Mouse (Mus musculus): ENCODE measurements around the gene Padi3. TPM values are rescaled to one million over a fixed set of nuclear protein-coding genes. Genes with fewer than 3 reads are reported as not detected.

Gene Padi3
- polyA plus RNA-seq, 1 experiment from 2014 or later = not detected

DNA sequence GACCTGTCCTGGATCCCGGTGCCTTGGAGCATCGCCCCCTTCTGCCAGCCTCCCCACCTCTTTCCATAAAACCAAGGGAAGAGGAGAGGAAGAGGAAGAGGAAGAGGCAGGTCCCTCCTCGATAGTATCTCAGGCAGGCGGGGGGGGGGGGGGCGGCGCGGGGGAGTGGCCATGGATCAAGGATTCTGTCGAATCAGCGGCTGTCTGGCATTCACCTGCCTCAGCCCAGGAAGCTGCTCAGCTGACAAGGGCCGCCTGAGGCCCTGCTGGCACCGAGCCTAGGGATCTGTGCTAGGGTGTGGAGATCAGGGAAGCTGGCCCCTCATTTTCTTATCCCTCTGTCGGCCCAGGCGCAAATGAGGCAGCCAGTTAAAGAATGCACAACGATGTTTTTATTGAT is 2.2 kb upstream of the Padi3 start:
- H3K36me3 ChIP-seq (ENCODE audit: control insufficient read depth, insufficient read depth, low read length) = no peaks in the 10 kb centered on the region
- no peak for ATAC-seq (ENCODE audit: insufficient read depth, low FRiP score, low TSS enrichment)
- H3K27me3 ChIP-seq (ENCODE audit: control insufficient read depth, insufficient read depth, low read length) = no peaks in the 10 kb centered on the region

GRCm38 (mm10) chr4:140812191-140812590 is 1.7 kb upstream of the Padi3 start:
- Histone ChIP-seq H3K4me3 (ENCODE audit: low read depth, low read length) (no peak overlapping the region), H3K9me3 (ENCODE audit: control insufficient read depth, low read length) (no peaks in the 10 kb centered on the region), H3K36me3 (ENCODE audit: control insufficient read depth, insufficient read depth, low read length) (no peaks in the 10 kb centered on the region), H3K9ac (ENCODE audit: low read length) (no peak overlapping the region), H3K4me2 (ENCODE audit: low read depth) (no peak overlapping the region), H3K4me1 (ENCODE audit: control insufficient read depth, insufficient read depth, low read length) (no peaks in the 10 kb centered on the region), H3K27ac (ENCODE audit: low read depth, low read length) (no peak overlapping the region), H3K27me3 (ENCODE audit: control insufficient read depth, insufficient read depth, low read length) (no peaks in the 10 kb centered on the region)
- ATAC-seq (ENCODE audit: insufficient read depth, low FRiP score, low TSS enrichment) (no peak), DNase-seq (ENCODE audit: low spot score) (no peak)
- 75% methylated on average over 8 of the region's 8 CpGs for WGBS

More for the DNA sequence above, 2.2 kb upstream of the Padi3 start:
- DNase-seq (ENCODE audit: low spot score) = no peak
- Histone ChIP-seq H3K4me3 (ENCODE audit: low read depth, low read length) (no peak overlapping the region), H3K4me1 (ENCODE audit: control insufficient read depth, insufficient read depth, low read length) (no peaks in the 10 kb centered on the region), H3K9me3 (ENCODE audit: control insufficient read depth, low read length) (no peaks in the 10 kb centered on the region), H3K4me2 (ENCODE audit: low read depth) (no peak overlapping the region), H3K9ac (ENCODE audit: low read length) (no peak overlapping the region), H3K27ac (ENCODE audit: low read depth, low read length) (no peak overlapping the region)
- WGBS = 39% methylated on average over 13 of the region's 14 CpGs

GRCm38 (mm10) chr4:140809118-140809517 is 1.3 kb downstream of the Padi3 start:
- Histone ChIP-seq H3K4me1 (ENCODE audit: control insufficient read depth, insufficient read depth, low read length) (no peaks in the 10 kb centered on the region), H3K36me3 (ENCODE audit: control insufficient read depth, insufficient read depth, low read length) (no peaks in the 10 kb centered on the region), H3K4me2 (ENCODE audit: low read depth) (no peak overlapping the region), H3K4me3 (ENCODE audit: low read depth, low read length) (no peak overlapping the region), H3K9me3 (ENCODE audit: control insufficient read depth, low read length) (no peaks in the 10 kb centered on the region), H3K9ac (ENCODE audit: low read length) (no peak overlapping the region), H3K27me3 (ENCODE audit: control insufficient read depth, insufficient read depth, low read length) (no peaks in the 10 kb centered on the region), H3K27ac (ENCODE audit: low read depth, low read length) (no peak overlapping the region)
- ATAC-seq (ENCODE audit: insufficient read depth, low FRiP score, low TSS enrichment) (no peak), DNase-seq (ENCODE audit: low spot score) (no peak)
- WGBS = 86% methylated on average over 8 of the region's 8 CpGs

DNA sequence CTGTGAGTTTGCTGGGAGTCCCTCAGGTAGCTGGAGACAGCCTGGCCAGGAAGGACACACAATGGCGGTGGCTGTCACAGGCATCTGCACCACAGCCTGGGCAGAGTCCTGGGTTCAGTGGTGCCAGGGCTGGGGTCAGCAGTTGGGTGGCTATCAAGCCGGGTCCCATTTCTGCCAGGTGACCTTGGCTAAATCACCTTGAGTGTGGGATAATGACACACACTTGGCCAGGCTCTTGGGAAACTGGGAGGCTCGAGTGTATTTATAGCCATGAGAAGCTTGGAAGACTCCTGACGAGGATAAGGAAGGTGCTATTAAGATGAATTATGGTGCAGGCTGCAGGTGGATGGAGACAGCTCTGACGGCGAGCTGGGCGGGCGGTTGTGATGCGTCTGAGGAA is 5.8 kb downstream of the Padi3 start:
- ATAC-seq (ENCODE audit: insufficient read depth, low FRiP score, low TSS enrichment) = no peak
- Histone ChIP-seq H3K4me3 (ENCODE audit: low read depth, low read length) (no peak overlapping the region), H3K36me3 (ENCODE audit: control insufficient read depth, insufficient read depth, low read length) (no peaks in the 10 kb centered on the region), H3K4me1 (ENCODE audit: control insufficient read depth, insufficient read depth, low read length) (no peaks in the 10 kb centered on the region), H3K4me2 (ENCODE audit: low read depth) (no peak overlapping the region), H3K27ac (ENCODE audit: low read depth, low read length) (no peak overlapping the region), H3K27me3 (ENCODE audit: control insufficient read depth, insufficient read depth, low read length) (no peaks in the 10 kb centered on the region), H3K9ac (ENCODE audit: low read length) (no peak overlapping the region), H3K9me3 (ENCODE audit: control insufficient read depth, low read length) (no peaks in the 10 kb centered on the region)
- WGBS = 81% methylated on average over 9 of the region's 9 CpGs
- DNase-seq (ENCODE audit: low spot score) = no peak

GRCm38 (mm10) chr4:140801364-140801763 is 9.1 kb downstream of the Padi3 start:
- ATAC-seq (ENCODE audit: insufficient read depth, low FRiP score, low TSS enrichment) = no peak
- no peaks in the 10 kb centered on the region for H3K27me3 ChIP-seq (ENCODE audit: control insufficient read depth, insufficient read depth, low read length)
- H3K9ac ChIP-seq (ENCODE audit: low read length) = no peak overlapping the region
- no peak overlapping the region for H3K4me2 ChIP-seq (ENCODE audit: low read depth)
- no peaks in the 10 kb centered on the region for H3K36me3 ChIP-seq (ENCODE audit: control insufficient read depth, insufficient read depth, low read length)
- WGBS = 68% methylated on average over 3 of the region's 3 CpGs
- no peaks in the 10 kb centered on the region for H3K4me1 ChIP-seq (ENCODE audit: control insufficient read depth, insufficient read depth, low read length)
- H3K9me3 ChIP-seq (ENCODE audit: control insufficient read depth, low read length) = no peaks in the 10 kb centered on the region
- no peak for DNase-seq (ENCODE audit: low spot score)
- H3K4me3 ChIP-seq (ENCODE audit: low read depth, low read length) = no peak overlapping the region
- no peak overlapping the region for H3K27ac ChIP-seq (ENCODE audit: low read depth, low read length)

DNA sequence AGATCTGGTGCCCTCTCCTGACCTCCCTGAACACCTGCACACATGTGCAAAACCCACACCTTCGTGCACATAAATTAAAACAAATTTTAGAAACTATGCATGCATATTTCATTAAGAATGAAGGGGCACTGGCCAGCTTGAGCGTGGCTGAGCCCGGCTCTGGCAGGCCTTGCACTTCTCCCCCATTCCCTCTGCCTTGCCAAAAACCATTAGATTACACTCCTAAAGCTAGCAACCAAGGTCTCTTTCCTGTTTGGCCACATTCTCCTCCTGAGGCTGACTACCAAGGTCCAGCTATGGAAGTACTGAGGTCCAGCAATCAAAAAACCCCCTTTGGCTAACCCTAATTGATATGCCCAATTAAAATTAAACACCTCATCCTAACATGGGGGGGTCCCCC is 13.7 kb downstream of the Padi3 start:
- ATAC-seq (ENCODE audit: insufficient read depth, low FRiP score, low TSS enrichment) = no peak
- Histone ChIP-seq H3K4me3 (ENCODE audit: low read depth, low read length) (no peak overlapping the region), H3K4me1 (ENCODE audit: control insufficient read depth, insufficient read depth, low read length) (no peaks in the 10 kb centered on the region), H3K9ac (ENCODE audit: low read length) (no peak overlapping the region), H3K4me2 (ENCODE audit: low read depth) (no peak overlapping the region), H3K9me3 (ENCODE audit: control insufficient read depth, low read length) (no peaks in the 10 kb centered on the region), H3K36me3 (ENCODE audit: control insufficient read depth, insufficient read depth, low read length) (no peaks in the 10 kb centered on the region), H3K27me3 (ENCODE audit: control insufficient read depth, insufficient read depth, low read length) (no peaks in the 10 kb centered on the region), H3K27ac (ENCODE audit: low read depth, low read length) (no peak overlapping the region)
- DNase-seq (ENCODE audit: low spot score) = no peak
- 88% methylated on average over 3 of the region's 3 CpGs for WGBS

- Histone ChIP-seq H3K36me3 (ENCODE audit: control insufficient read depth, insufficient read depth, low read length) (no peaks in the 10 kb centered on the region), H3K4me2 (ENCODE audit: low read depth) (no peak overlapping the region), H3K4me3 (ENCODE audit: low read depth, low read length) (no peak overlapping the region), H3K27ac (ENCODE audit: low read depth, low read length) (no peak overlapping the region), H3K4me1 (ENCODE audit: control insufficient read depth, insufficient read depth, low read length) (no peaks in the 10 kb centered on the region), H3K9me3 (ENCODE audit: control insufficient read depth, low read length) (no peaks in the 10 kb centered on the region), H3K27me3 (ENCODE audit: control insufficient read depth, insufficient read depth, low read length) (no peaks in the 10 kb centered on the region), H3K9ac (ENCODE audit: low read length) (no peak overlapping the region)
- no peak for DNase-seq (ENCODE audit: low spot score)
- ATAC-seq (ENCODE audit: insufficient read depth, low FRiP score, low TSS enrichment) = no peak
- 87% methylated on average over 9 of the region's 9 CpGs for WGBS
These were observed 15.8 kb downstream of the Padi3 start for GRCm38 (mm10) chr4:140794678-140795077.

DNA sequence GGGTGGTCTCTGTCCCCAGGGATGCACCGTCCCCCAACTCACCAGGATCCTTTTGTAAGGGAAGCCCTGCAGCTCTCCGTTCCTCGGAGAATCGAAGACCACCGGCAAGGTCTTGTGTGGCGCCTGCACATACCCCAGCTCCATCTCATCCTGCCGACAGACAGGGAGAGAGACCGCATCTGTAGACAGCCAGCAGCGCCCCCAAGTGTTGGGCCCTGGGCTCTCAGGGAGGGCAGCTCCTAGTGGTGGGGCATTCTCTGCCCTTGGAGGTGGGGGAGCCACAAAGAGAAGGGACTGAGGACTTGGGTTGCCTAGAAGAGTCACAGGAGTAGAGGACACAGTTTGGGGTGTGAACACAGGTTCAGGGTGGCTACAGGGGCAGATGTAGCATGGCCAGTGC is 16.7 kb downstream of the Padi3 start:
- H3K9ac ChIP-seq (ENCODE audit: low read length) = no peak overlapping the region
- H3K4me2 ChIP-seq (ENCODE audit: low read depth) = no peak overlapping the region
- WGBS = 48% methylated on average over 9 of the region's 9 CpGs
- H3K4me1 ChIP-seq (ENCODE audit: control insufficient read depth, insufficient read depth, low read length) = no peaks in the 10 kb centered on the region
- no peaks in the 10 kb centered on the region for H3K9me3 ChIP-seq (ENCODE audit: control insufficient read depth, low read length)
- H3K36me3 ChIP-seq (ENCODE audit: control insufficient read depth, insufficient read depth, low read length) = no peaks in the 10 kb centered on the region
- no peaks in the 10 kb centered on the region for H3K27me3 ChIP-seq (ENCODE audit: control insufficient read depth, insufficient read depth, low read length)
- H3K4me3 ChIP-seq (ENCODE audit: low read depth, low read length) = no peak overlapping the region
- H3K27ac ChIP-seq (ENCODE audit: low read depth, low read length) = no peak overlapping the region
- DNase-seq (ENCODE audit: low spot score) (no peak), ATAC-seq (ENCODE audit: insufficient read depth, low FRiP score, low TSS enrichment) (no peak)

DNA sequence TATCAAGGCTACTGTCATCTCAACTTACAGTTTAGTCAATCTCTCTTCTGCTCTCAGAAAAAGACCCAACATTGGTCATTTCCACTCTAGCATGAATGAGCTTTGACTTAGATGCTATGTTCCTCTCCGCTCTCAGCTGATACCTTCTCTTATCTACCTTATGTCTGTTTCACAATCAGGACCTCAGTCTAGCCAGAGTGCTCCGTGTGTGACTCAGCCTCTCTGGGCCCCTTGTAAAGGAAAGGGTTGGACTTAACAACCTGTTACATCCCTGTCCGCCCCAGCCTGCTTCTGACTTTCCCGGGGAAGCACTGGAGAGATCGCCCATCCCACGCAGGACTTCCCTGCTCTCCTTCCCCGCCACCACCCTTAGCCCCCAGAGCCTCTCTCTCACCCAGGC is 17.9 kb downstream of the Padi3 start:
- no peak overlapping the region for H3K4me2 ChIP-seq (ENCODE audit: low read depth)
- H3K9me3 ChIP-seq (ENCODE audit: control insufficient read depth, low read length) = no peaks in the 10 kb centered on the region

More for the DNA sequence above, 17.9 kb downstream of the Padi3 start:
- Histone ChIP-seq H3K4me1 (ENCODE audit: control insufficient read depth, insufficient read depth, low read length) (no peaks in the 10 kb centered on the region), H3K4me3 (ENCODE audit: low read depth, low read length) (no peak overlapping the region), H3K27me3 (ENCODE audit: control insufficient read depth, insufficient read depth, low read length) (no peaks in the 10 kb centered on the region), H3K27ac (ENCODE audit: low read depth, low read length) (no peak overlapping the region), H3K36me3 (ENCODE audit: control insufficient read depth, insufficient read depth, low read length) (no peaks in the 10 kb centered on the region), H3K9ac (ENCODE audit: low read length) (no peak overlapping the region)
- DNase-seq (ENCODE audit: low spot score) (no peak), ATAC-seq (ENCODE audit: insufficient read depth, low FRiP score, low TSS enrichment) (no peak)
- WGBS = 90% methylated on average over 7 of the region's 7 CpGs

All from neural tube, embryonic 11.5 days (tissue).